In the genomic region with DNA sequence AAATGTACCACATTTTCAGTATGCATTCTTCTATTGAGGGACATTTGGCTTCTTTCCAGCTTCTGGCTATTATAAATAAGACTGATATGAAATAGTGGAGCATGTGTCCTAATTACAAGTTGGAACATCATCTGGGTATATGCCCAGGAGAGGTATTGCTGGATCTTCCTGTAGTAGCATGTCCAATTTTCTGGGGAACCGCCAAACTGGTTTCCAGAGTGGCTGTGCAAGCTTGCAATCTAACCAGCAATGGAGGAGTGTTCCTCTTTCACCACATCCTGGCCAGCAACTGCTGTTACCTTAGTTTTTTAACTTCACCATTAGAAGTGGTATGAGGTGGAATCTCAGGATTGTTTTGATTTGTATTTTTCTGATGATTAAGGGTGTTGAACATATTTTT, we compare ENCODE assay signal across 14 mouse cellular contexts.
DNase-seq lines count a peak whose midpoint lies in the region.
"Had no signal": no experiment of that assay in that cellular context is flagged by ENCODE, and none has a peak within 500 bp of the region (broad histone marks: within the 10 kb centered on the region; RNA-seq: fewer than 3 reads in every experiment).

No protein-coding gene starts in this region.

- intact Hi-C loops in left cerebral cortex, postnatal 10 days (cut with DNase I): no loop called here

- DNase-seq in fat pad, adult 2 months (ENCODE audit: extremely low read depth, low read depth, low spot score): peak; percentile 77
- DNase-seq in gonadal fat pad, adult 2 months (ENCODE audit: low read depth): peak; percentile 66
- DNase-seq in lung, adult 18-20 months: no peak
- DNase-seq in left cerebral cortex, postnatal 10 days (ENCODE audit: extremely low spot score in 1 of 2, low spot score in 2 of 2): no peak
- DNase-seq: adrenal gland, adult 2 months; adrenal gland, adult 8-10 months; adrenal gland, postnatal 10 days; adrenal gland, postnatal 14 days; adrenal gland, postnatal 25 days; adrenal gland, postnatal 36 days; B cell, adult 2 months; cerebellum, adult 11 months; cerebellum, adult 11-12 months; cerebellum, adult 18-20 months had no signal

Comparison
In these comparisons a context has a peak if more than half of its experiments do, and no peak if none do; other contexts are left out.
1. DNase-seq: peak in fat pad, adult 2 months (single experiment) and gonadal fat pad, adult 2 months (single experiment); none in lung, adult 18-20 months (0 of 2) and left cerebral cortex, postnatal 10 days (0 of 2).